Mouse (Mus musculus): ENCODE results near the gene Smad3.

Gene Smad3

DNA sequence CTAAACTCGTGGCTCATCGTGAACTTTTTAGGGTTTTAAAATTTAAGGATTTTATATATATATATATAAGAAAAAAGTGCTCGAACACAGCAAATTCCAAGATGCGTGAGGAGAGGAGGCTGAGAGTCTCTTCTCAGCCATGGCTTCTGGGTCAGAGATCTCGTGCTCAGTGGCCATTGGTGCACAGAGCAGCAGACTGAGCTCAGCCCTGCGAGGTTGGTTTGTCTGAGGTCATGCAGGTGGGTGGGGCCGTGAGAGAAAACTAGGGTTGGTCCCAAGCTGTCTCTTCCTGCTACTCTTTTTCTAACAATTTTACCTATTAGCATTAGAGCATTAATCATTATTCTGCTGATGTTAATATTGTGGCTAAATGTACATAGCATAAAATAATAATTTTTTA is 124.5 kb downstream of the Smad3 start:
- no peak for DNase-seq (ENCODE audit: low spot score in 2 of 2)

DNA sequence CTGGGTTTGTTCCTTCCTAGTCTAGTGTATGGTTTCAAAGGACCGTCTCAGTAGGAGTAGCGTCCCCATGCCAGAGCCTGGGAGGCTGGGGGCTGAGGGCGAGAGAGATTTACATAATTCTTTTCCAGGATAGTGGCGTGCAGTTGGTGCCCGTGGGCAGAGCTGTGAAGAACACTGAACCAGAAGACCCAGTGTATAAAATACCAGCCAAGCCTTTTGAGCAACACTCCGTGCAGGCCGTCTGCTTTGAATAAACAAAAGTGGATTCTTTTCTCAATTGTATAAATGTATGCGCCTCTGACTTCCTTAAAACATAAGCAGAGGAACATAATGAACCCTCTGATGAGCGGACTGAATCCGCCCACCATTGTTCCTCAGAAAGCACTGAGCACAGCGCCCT is 124.9 kb downstream of the Smad3 start:
- peak; percentile 77 to 84 for DNase-seq (ENCODE audit: low spot score in 2 of 2)

GRCm38 (mm10) chr9:63632045-63632444 is 125.7 kb downstream of the Smad3 start:
- DNase-seq (ENCODE audit: low spot score in 2 of 2) = no peak

DNA sequence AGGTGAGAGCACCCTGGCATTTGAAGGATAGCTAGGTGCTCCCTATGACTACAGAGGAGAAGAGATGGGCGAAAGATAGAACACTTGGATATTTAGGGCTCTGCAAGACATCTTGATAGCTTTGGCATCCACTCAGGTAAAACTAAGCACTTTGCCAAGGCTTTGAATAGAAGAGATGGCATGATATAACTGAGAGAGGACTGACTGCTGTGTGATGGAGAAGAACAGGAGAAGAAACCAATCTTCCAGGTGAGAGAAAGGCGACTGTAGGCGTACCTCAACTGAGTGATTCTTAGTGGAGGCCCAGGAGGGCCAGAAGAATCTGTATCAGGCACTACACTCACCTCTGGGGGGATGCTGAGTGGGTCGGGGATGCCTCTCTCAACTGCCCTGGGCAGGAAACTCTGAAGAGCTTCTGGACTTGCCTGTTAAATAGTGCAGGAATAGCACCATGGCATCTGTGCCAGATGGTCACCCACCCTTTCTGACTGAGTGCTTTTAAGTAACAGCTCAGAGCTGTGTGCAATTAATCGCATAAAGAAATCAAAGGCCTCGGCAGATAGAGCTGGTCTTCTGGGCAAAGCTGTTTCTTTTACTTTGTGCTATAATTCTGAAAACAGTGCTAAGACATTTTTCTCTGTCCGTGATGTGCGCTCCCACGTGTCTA is 132.6 kb downstream of the Smad3 start:
- no peak for DNase-seq (ENCODE audit: low spot score in 2 of 2)

GRCm38 (mm10) chr9:63623895-63624569 is 133.8 kb downstream of the Smad3 start:
- no peak for DNase-seq (ENCODE audit: low spot score in 2 of 2)

- no peak for DNase-seq (ENCODE audit: low spot score in 2 of 2)
Measured at GRCm38 (mm10) chr9:63617967-63618366, 139.8 kb downstream of the Smad3 start.

DNA sequence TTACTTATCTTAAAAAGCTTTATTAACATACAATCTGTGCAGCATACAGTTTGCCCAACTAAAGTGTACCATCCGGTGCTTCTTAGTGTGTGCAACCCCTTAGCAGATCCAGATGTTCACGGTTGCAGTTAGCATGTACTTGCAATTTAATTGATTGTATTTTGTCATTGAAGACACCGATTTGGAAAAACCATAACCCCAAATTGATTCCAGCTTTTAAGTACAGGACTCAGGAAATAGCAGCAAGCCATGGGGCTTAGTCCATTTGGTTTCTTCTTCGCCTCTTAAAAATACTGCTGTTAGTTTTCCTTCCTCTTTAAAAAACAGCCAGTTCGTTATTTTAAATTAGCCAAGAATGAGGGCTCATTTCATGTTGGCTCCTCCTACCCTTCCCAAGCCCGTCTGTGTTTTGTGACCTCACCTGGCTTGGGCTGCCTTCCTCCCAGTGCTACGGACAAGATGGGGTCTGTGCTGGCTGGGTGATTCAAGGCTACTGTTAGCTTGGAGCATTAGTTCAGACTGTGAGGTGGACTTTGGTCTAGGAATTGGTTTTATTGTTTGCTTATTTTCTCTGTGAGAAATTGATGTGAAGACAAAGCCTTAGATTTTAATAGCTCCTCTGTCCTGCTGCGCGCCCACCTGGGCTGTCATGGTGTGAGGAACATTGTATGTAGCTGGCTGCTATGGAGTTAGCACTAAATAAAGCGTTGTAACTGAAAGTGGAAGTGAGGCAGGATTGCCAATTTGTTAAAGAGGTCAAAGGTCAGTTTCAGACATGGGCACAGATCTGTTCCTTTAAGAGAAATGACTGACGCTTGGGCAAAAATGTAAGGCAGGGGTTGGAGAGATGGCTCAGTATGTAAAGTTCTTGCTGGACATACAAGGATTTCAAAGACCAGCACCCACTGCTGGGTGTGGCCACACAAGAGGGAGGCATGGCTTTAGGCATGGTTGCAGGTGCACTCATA is 143.5 kb downstream of the Smad3 start:
- no peak for DNase-seq (ENCODE audit: low spot score in 2 of 2)

- DNase-seq (ENCODE audit: low spot score in 2 of 2) = no peak
Measured at GRCm38 (mm10) chr9:63613569-63613968, 144.2 kb downstream of the Smad3 start.

DNA sequence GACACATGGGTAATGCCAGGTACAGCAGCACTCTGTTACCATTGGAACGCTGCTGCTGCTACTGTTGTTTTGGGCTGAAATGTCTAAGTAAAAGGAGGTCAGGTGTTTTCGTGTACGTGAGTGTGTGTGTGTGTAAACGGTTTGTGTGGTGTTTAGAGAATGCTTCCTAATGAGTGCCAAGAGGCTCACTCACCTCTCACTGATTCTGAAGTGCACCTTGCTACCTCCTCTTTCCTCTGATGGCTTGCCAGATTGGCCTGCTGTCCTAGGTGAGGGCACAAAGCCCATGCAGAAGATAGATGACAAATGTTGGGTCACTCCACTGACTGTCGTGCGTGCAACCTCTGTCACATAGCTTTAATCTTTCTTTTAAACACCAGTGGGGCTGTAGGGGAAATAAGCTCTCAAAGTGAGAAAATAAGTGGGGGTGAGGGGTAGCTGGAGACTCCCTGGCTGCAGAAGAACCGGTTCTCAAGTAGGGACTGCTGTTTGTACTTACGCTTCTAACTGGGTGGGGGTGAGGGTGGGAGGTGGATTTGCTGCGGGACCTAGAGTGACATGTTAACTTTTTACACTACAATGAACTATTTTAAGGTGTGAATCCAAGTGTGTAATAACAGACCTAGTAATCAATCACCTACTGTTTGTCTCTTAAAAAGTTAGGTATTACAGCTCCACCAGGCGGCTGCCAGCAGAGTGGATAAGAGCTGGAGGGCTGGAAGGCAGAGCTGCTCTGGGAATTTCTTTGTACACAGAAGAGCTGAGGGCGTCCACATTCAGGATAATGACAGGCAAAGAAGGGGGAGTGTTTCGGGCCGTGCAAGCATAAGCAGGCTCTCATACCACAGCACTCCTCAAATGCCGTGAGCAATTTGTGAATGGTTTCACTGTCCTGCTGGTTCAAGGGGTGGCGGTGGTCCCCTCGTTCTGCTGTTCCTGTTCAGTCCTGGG is 145.0 kb downstream of the Smad3 start:
- DNase-seq (ENCODE audit: low spot score in 2 of 2) = no peak

DNA sequence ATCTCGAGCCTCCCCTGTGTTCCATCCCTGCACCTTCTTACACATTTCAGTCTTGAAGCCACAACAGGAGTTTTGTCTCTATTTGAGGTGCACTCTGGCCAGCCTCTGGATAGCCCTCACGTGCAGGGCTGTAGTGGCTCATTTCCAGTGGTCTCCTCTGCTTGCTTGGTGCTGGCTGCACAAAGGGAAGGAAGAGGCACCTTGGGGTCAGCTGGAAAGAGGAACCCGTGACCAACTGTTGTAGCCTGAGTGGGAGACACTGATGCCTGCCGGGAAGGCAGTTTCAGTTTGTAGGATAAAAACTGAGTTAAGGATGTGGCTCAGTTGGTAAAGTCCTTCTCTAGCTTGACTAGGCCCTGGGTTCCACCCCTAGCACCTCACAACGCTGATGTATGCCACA is 145.8 kb downstream of the Smad3 start:
- no peak for DNase-seq (ENCODE audit: low spot score in 2 of 2)

DNA sequence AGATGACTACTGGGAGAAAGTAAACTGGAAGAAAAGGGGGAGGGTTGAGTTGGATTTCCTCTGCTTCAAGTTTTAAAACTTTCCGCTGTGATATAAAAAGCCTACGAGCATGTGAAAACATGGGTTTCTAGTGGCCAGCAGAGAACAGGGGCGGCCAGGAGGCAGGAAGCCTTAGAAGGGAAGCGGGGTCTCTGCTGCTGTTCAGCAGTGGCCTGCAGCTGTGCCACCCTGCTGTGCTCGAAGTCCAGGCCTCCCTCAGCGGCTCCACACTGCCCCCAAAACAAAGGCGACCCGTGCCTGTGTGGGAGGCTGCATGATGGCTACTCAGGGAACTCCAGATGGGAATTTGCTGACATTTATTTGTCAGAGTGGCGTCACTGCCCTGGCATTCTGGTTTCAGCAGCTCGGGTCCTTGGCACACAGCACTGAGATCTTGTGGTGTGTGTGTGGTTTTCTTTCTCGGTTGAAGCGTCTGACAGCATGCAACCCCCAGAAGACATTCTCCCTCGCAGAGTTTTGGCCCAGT is 146.9 kb downstream of the Smad3 start:
- DNase-seq (ENCODE audit: low spot score in 2 of 2) = no peak

DNA sequence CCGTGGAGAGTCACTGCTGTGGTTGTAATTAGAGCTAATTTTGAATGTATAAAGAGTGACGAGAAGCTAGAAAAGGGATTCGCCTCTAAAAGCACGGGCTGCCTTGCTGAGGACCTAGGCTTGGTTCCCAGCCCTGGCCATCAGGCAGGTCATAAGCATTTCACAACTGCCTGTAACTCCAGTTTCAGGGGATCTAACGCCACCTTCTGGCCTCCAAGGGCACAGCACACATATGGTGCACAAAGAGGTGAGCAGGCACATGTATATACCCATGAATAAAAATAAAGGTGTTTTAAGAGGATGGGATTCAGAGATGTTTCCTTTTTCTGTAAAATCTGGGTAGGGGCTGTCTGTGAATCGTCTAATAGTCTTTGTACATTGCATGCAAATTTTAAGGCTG is 147.6 kb downstream of the Smad3 start:
- no peak for DNase-seq (ENCODE audit: low spot score in 2 of 2)

- DNase-seq (ENCODE audit: low spot score in 2 of 2) = no peak
Measured at GRCm38 (mm10) chr9:63609776-63610175, 148.0 kb downstream of the Smad3 start.

- no peak for DNase-seq (ENCODE audit: low spot score in 2 of 2)
Measured at GRCm38 (mm10) chr9:63609246-63609645, 148.5 kb downstream of the Smad3 start.

GRCm38 (mm10) chr9:63608006-63608405 is 149.8 kb downstream of the Smad3 start:
- DNase-seq (ENCODE audit: low spot score in 2 of 2) = no peak

DNA sequence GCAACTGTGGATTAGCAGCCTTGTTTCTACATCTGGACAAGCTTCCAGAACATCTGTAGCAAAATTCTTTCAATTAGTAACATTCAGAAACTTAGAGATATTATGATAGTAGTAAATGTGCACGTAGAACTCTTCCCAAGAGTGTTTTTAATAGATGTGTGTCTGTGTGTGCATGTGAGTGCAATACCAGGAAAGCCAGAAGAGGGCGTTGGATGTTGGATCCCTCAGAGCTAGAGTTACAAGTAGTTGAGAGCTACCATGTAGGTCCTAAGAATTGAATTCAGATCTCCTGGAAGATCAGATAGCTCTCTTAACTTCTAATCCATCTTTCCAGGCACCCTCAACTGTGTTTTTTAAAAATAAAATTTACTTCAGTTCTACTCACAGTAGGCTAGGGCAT is 151.2 kb downstream of the Smad3 start:
- DNase-seq (ENCODE audit: low spot score in 2 of 2) = no peak

- no peak for DNase-seq (ENCODE audit: low spot score in 2 of 2)
Measured at GRCm38 (mm10) chr9:63603849-63604248, 153.9 kb downstream of the Smad3 start.

DNA sequence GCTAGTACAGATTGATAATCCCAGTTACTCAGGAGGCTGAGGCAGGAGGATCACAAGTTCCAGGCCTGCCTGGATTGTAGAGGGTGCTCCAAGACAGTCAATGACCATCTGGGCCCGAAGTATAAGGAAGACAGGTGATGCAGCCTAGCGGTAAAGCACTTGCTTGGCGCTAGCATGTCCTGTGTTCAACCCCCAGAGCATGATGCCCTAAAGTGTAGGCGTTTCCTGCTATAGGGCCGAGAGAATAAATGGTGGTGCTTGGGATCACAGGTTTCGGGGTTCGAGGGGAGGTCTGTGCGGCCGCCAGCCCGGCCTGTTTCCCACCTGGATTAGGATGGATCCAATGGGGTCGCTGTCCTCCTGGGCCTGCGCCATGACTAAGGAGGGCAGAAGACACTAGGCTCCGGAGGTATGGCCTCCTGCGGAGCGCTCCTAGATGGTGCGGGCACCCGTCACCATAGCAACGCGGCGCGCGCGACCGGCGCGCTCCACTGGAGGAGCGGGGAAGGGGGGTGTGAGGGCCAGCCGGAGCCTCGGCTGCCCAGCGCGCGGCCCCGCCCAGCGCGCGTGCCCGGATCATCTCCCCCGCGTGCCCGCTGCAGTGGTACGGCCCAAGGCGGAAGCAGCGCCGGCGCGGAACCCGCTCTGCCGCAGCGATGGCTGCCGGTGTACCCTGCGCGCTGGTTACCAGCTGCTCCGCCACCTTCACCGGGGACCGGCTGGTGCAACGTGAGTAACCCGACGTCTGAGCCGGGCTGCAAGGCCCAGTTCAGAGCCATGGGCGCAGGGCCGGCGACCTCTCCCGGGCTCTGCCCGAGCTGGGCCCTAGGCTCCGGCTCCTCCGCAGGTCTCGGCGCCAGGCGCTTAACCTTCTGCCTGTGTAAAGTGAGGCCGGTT is 155.5 kb downstream of the Smad3 start, which contains the start of the genes Iqch and Aagab:
TSS of gene Iqch (minus strand) at position 451 of the 897 bp plus-strand sequence.
TSS of gene Aagab (plus strand) at position 618 of the 897 bp plus-strand sequence.
- DNase-seq (ENCODE audit: low spot score in 2 of 2) = peak; percentile 93 to 94
